Mouse (Mus musculus) lung, postnatal 0 days (tissue): ENCODE data around the gene Pigf. TPM values are rescaled to one million over a fixed set of nuclear protein-coding genes. Genes with fewer than 3 reads are reported as not detected.

Experiments
- ATAC-seq: fragments of 200-750 bp; cut with Nextera tagmentation; 2 replicates; pipeline ENCODE4 v1.8.0; 2017; ENCODE audit warnings: moderate library complexity
- DNase-seq: peaks from one replicate; pipeline ENCODE4 v3.0.0-alpha.2; 2016; ENCODE audit warnings: low spot score
- H3K27ac ChIP-seq: fragments of 300-500 bp; sonication (generic); 2 replicates; pipeline ENCODE4 v1.5.1; 2014; ENCODE audit warnings: antibody characterized with exemption, mild to moderate bottlenecking, low read length, mixed read lengths
- H3K27me3 ChIP-seq: fragments of 300-500 bp; sonication (generic); replicated peaks from 2 replicates; pipeline ENCODE4 v1.6.1; 2014; ENCODE audit warnings: low read length, mixed read lengths; ENCODE audit not compliant: insufficient read depth
- H3K36me3 ChIP-seq: fragments of 300-500 bp; sonication (generic); 2 replicates; pipeline ENCODE4 v1.6.1; 2014; ENCODE audit warnings: low read length, mixed read lengths; ENCODE audit not compliant: insufficient read depth
- H3K4me1 ChIP-seq: fragments of 300-500 bp; sonication (generic); 2 replicates; pipeline ENCODE4 v1.6.1; 2014; ENCODE audit warnings: antibody characterized with exemption, low read depth, low read length, mixed read lengths; ENCODE audit not compliant: insufficient read depth
- H3K4me2 ChIP-seq: fragments of 300-500 bp; sonication (generic); replicated peaks from 2 replicates; pipeline ENCODE4 v1.6.1; 2014; ENCODE audit warnings: low read depth, mild to moderate bottlenecking, low read length, moderate library complexity, mixed read lengths
- H3K4me3 ChIP-seq: fragments of 300-500 bp; sonication (generic); 2 replicates; pipeline ENCODE4 v1.5.1; 2014; ENCODE audit warnings: low read depth, low read length
- H3K9ac ChIP-seq: fragments of 300-500 bp; sonication (generic); replicated peaks from 2 replicates; pipeline ENCODE4 v1.6.1; 2014; ENCODE audit warnings: low read depth, mild to moderate bottlenecking
- H3K9me3 ChIP-seq: fragments of 300-500 bp; sonication (generic); 2 replicates; pipeline ENCODE4 v1.6.1; 2016; ENCODE audit warnings: low read length, mixed read lengths
- CTCF ChIP-seq: IDR thresholded peaks from 2 replicates; pipeline ENCODE4 v1.5.1; 2016; ENCODE audit warnings: antibody characterized with exemption, mild to moderate bottlenecking
- EP300 ChIP-seq: IDR thresholded peaks from 2 replicates; pipeline ENCODE4 v1.6.1; 2016; ENCODE audit warnings: antibody characterized with exemption, mild to moderate bottlenecking, control low read depth
- WGBS: fragments of 180-500 bp; shearing (Covaris S2); extraction: QIAGEN DNeasy Blood & Tissue Kit; methylation state at CpG from one replicate; pipeline ENCODE4 v1.1.7; 2014; 5-methylcytosine and 5-hydroxymethylcytosine counted together
- polyA plus RNA-seq: library from polyadenylated mRNA; unstranded; fragments of >200 nt; fragmentation: Nextera tagmentation; extraction: Ambion mirVana; gene quantifications from 2 replicates; pipeline ENCODE4 v1.2.1, GENCODE M21; 2015

The Pigf gene
- polyA plus RNA-seq, 1 experiment from 2014 or later = 17.5 TPM

GRCm38 (mm10) chr17:86967536-86968525, 57.4 kb downstream of the Pigf start:
- no peak for DNase-seq
- no peak overlapping the region for H3K4me3 ChIP-seq
- 80% methylated on average over 10 of the region's 10 CpGs for WGBS
- no peak overlapping the region for H3K9ac ChIP-seq
- no peak for ATAC-seq
- no peak for TF ChIP-seq CTCF
- TF ChIP-seq EP300 = no peak
- H3K4me1 ChIP-seq = peaks cover 2% of the 10 kb centered on the region; the same call in 1 of the 2 replicates
- H3K4me2 ChIP-seq = no peak overlapping the region
- no peaks in the 10 kb centered on the region for H3K36me3 ChIP-seq
- no peaks in the 10 kb centered on the region for H3K27me3 ChIP-seq
- no peak overlapping the region for H3K27ac ChIP-seq
- no peaks in the 10 kb centered on the region for H3K9me3 ChIP-seq

GRCm38 (mm10) chr17:86967048-86967447, 58.2 kb downstream of the Pigf start:
- peaks cover 2% of the 10 kb centered on the region; the same call in 1 of the 2 replicates for H3K4me1 ChIP-seq
- H3K4me2 ChIP-seq = no peak overlapping the region
- H3K36me3 ChIP-seq = no peaks in the 10 kb centered on the region
- ATAC-seq (no peak), DNase-seq (no peak)
- TF ChIP-seq CTCF (no peak), EP300 (no peak)
- H3K27me3 ChIP-seq = no peaks in the 10 kb centered on the region
- no peaks in the 10 kb centered on the region for H3K9me3 ChIP-seq
- no peak overlapping the region for H3K27ac ChIP-seq
- H3K9ac ChIP-seq = no peak overlapping the region
- WGBS = 89% methylated on average over 12 of the region's 12 CpGs
- H3K4me3 ChIP-seq = no peak overlapping the region

- Histone ChIP-seq H3K9ac (no peak overlapping the region), H3K27me3 (no peaks in the 10 kb centered on the region), H3K4me2 (no peak overlapping the region), H3K36me3 (no peaks in the 10 kb centered on the region), H3K27ac (no peak overlapping the region), H3K4me3 (no peak overlapping the region), H3K9me3 (no peaks in the 10 kb centered on the region), H3K4me1 (peaks cover 2% of the 10 kb centered on the region; the same call in 1 of the 2 replicates)
- WGBS = 65% methylated on average over 10 of the region's 10 CpGs
- no peak for TF ChIP-seq EP300
- 0 out of 2 replicates have a peak, but pooled peaks have one; percentile 2 for TF ChIP-seq CTCF
- ATAC-seq (no peak), DNase-seq (no peak)
These were observed 59.2 kb downstream of the Pigf start for GRCm38 (mm10) chr17:86966040-86966439.

GRCm38 (mm10) chr17:86965121-86965520, 60.1 kb downstream of the Pigf start:
- peaks cover 2% of the 10 kb centered on the region; the same call in 1 of the 2 replicates for H3K4me1 ChIP-seq
- WGBS = 79% methylated on average over 8 of the region's 8 CpGs
- peak overlapping the region; percentile 94 for H3K4me2 ChIP-seq
- peak overlapping the region; percentile 19; the same call in 1 of the 2 replicates for H3K4me3 ChIP-seq
- DNase-seq (no peak), ATAC-seq (no peak)
- no peaks in the 10 kb centered on the region for H3K36me3 ChIP-seq
- TF ChIP-seq CTCF = no peak
- TF ChIP-seq EP300 = no peak
- H3K27ac ChIP-seq = peak overlapping the region; percentile 58
- no peaks in the 10 kb centered on the region for H3K9me3 ChIP-seq
- no peaks in the 10 kb centered on the region for H3K27me3 ChIP-seq
- peak overlapping the region; percentile 2; the same call in 1 of the 2 replicates for H3K9ac ChIP-seq

GRCm38 (mm10) chr17:86964502-86964901, 60.7 kb downstream of the Pigf start:
- peak; percentile 67 for ATAC-seq
- H3K4me3 ChIP-seq = peak overlapping the region; percentile 81
- H3K4me2 ChIP-seq = peak overlapping the region; percentile 94
- peaks cover 2% of the 10 kb centered on the region; the same call in 1 of the 2 replicates for H3K4me1 ChIP-seq
- no peaks in the 10 kb centered on the region for H3K9me3 ChIP-seq
- no peak for TF ChIP-seq EP300
- no peak for TF ChIP-seq CTCF
- H3K36me3 ChIP-seq = no peaks in the 10 kb centered on the region
- under 1% methylated on average over 10 of the region's 10 CpGs for WGBS
- peak overlapping the region; percentile 93 for H3K27ac ChIP-seq
- peak; percentile 98 for DNase-seq
- peak overlapping the region; percentile 86; the same call in 1 of the 2 replicates for H3K9ac ChIP-seq
- no peaks in the 10 kb centered on the region for H3K27me3 ChIP-seq

- Histone ChIP-seq H3K27me3 (no peaks in the 10 kb centered on the region), H3K4me2 (peak overlapping the region; percentile 94), H3K9ac (peak overlapping the region; percentile 86), H3K4me3 (peak overlapping the region; percentile 81), H3K36me3 (no peaks in the 10 kb centered on the region), H3K9me3 (no peaks in the 10 kb centered on the region), H3K4me1 (peaks cover 2% of the 10 kb centered on the region; the same call in 1 of the 2 replicates), H3K27ac (peak overlapping the region; percentile 93)
- WGBS = 1% methylated on average over 6 of the region's 6 CpGs
- DNase-seq = peak; percentile 54
- no peak for ATAC-seq
- no peak for TF ChIP-seq EP300
- TF ChIP-seq CTCF = no peak
These were observed 61.2 kb downstream of the Pigf start for GRCm38 (mm10) chr17:86964041-86964440.
